Mouse (Mus musculus): ENCODE measurements around the gene Trmt2a. TPM values are rescaled to one million over a fixed set of nuclear protein-coding genes. Genes with fewer than 3 reads are reported as not detected.
A peak's percentile ranks its signal among the peaks of the same experiment; 100 is the strongest.

Gene Trmt2a
- total and polyA plus RNA-seq, 2 experiments from 2014 or later: 67.2 to 82.4 TPM

- ATAC-seq (no peak), DNase-seq (no peak)
- Histone ChIP-seq H3K9ac (no peak overlapping the region), H3K4me1 (ENCODE audit: insufficient read depth) (no peaks in the 10 kb centered on the region), H3K27ac (ENCODE audit: low read depth, low read length) (no peak overlapping the region), H3K9me3 (ENCODE audit: low read length) (no peaks in the 10 kb centered on the region), H3K36me3 (ENCODE audit: insufficient read depth) (peaks cover 48% of the 10 kb centered on the region), H3K27me3 (ENCODE audit: insufficient read depth, low read length) (no peaks in the 10 kb centered on the region), H3K4me3 (ENCODE audit: low read depth, low read length) (no peak overlapping the region), H3K4me2 (ENCODE audit: low read depth) (no peak overlapping the region)
- TF ChIP-seq CTCF (IDR thresholded peaks at IDR 0.05; ENCODE audit: low read depth): peak; percentile 28; the same call in 1 of the 2 replicates
- WGBS: 74% methylated on average over 11 of the region's 11 CpGs
These were observed 27.0 kb upstream of the Trmt2a start for GRCm38 (mm10) chr16:18221543-18221898.

GRCm38 (mm10) chr16:18222188-18222587 lies 26.3 kb upstream of the Trmt2a start:
- Histone ChIP-seq H3K9me3 (ENCODE audit: low read length) (no peaks in the 10 kb centered on the region), H3K4me1 (ENCODE audit: insufficient read depth) (no peaks in the 10 kb centered on the region), H3K4me2 (ENCODE audit: low read depth) (no peak overlapping the region), H3K27me3 (ENCODE audit: insufficient read depth, low read length) (no peaks in the 10 kb centered on the region), H3K4me3 (ENCODE audit: low read depth, low read length) (no peak overlapping the region), H3K9ac (no peak overlapping the region), H3K36me3 (ENCODE audit: insufficient read depth) (peaks cover 55% of the 10 kb centered on the region), H3K27ac (ENCODE audit: low read depth, low read length) (no peak overlapping the region)
- WGBS: 85% methylated on average over 11 of the region's 11 CpGs
- TF ChIP-seq CTCF (IDR thresholded peaks at IDR 0.05; ENCODE audit: low read depth): no peak
- ATAC-seq: no peak
- no peak for DNase-seq

GRCm38 (mm10) chr16:18227187-18227586 lies 21.3 kb upstream of the Trmt2a start:
- H3K9me3 ChIP-seq (ENCODE audit: low read length): no peaks in the 10 kb centered on the region
- no peak overlapping the region for H3K27ac ChIP-seq (ENCODE audit: low read depth, low read length)
- no peak for ATAC-seq
- no peak overlapping the region for H3K9ac ChIP-seq
- H3K27me3 ChIP-seq (ENCODE audit: insufficient read depth, low read length): no peaks in the 10 kb centered on the region
- no peak for DNase-seq
- peaks cover 67% of the 10 kb centered on the region for H3K36me3 ChIP-seq (ENCODE audit: insufficient read depth)
- H3K4me2 ChIP-seq (ENCODE audit: low read depth): no peak overlapping the region
- H3K4me1 ChIP-seq (ENCODE audit: insufficient read depth): no peaks in the 10 kb centered on the region; the same call in 1 of the 2 replicates
- no peak overlapping the region for H3K4me3 ChIP-seq (ENCODE audit: low read depth, low read length)
- WGBS: 90% methylated on average over 13 of the region's 13 CpGs
- no peak for TF ChIP-seq CTCF (IDR thresholded peaks at IDR 0.05; ENCODE audit: low read depth)

GRCm38 (mm10) chr16:18227897-18228422 lies 20.5 kb upstream of the Trmt2a start:
- Histone ChIP-seq H3K4me1 (ENCODE audit: insufficient read depth) (no peaks in the 10 kb centered on the region; the same call in 1 of the 2 replicates), H3K36me3 (ENCODE audit: insufficient read depth) (peaks cover 59% of the 10 kb centered on the region), H3K4me3 (ENCODE audit: low read depth, low read length) (no peak overlapping the region), H3K9ac (no peak overlapping the region), H3K9me3 (ENCODE audit: low read length) (no peaks in the 10 kb centered on the region), H3K4me2 (ENCODE audit: low read depth) (no peak overlapping the region), H3K27me3 (ENCODE audit: insufficient read depth, low read length) (no peaks in the 10 kb centered on the region), H3K27ac (ENCODE audit: low read depth, low read length) (no peak overlapping the region)
- DNase-seq (no peak), ATAC-seq (no peak)
- 93% methylated on average over 20 of the region's 20 CpGs for WGBS
- no peak for TF ChIP-seq CTCF (IDR thresholded peaks at IDR 0.05; ENCODE audit: low read depth)

GRCm38 (mm10) chr16:18228856-18229255 lies 19.6 kb upstream of the Trmt2a start:
- H3K4me1 ChIP-seq (ENCODE audit: insufficient read depth): peaks cover 2% of the 10 kb centered on the region
- no peak overlapping the region for H3K4me2 ChIP-seq (ENCODE audit: low read depth)
- DNase-seq (no peak), ATAC-seq (no peak)
- H3K27ac ChIP-seq (ENCODE audit: low read depth, low read length): no peak overlapping the region
- WGBS: 97% methylated on average over 4 of the region's 4 CpGs
- no peaks in the 10 kb centered on the region for H3K9me3 ChIP-seq (ENCODE audit: low read length)
- H3K36me3 ChIP-seq (ENCODE audit: insufficient read depth): peaks cover 52% of the 10 kb centered on the region
- no peak overlapping the region for H3K9ac ChIP-seq
- no peak for TF ChIP-seq CTCF (IDR thresholded peaks at IDR 0.05; ENCODE audit: low read depth)
- no peaks in the 10 kb centered on the region for H3K27me3 ChIP-seq (ENCODE audit: insufficient read depth, low read length)
- H3K4me3 ChIP-seq (ENCODE audit: low read depth, low read length): no peak overlapping the region

- peaks cover 44% of the 10 kb centered on the region for H3K36me3 ChIP-seq (ENCODE audit: insufficient read depth)
- no peak overlapping the region for H3K4me3 ChIP-seq (ENCODE audit: low read depth, low read length)
- H3K9me3 ChIP-seq (ENCODE audit: low read length): no peaks in the 10 kb centered on the region
- H3K4me2 ChIP-seq (ENCODE audit: low read depth): peak overlapping the region; percentile 10; the same call in 1 of the 2 replicates
- ATAC-seq (peak; percentile 25; the same call in 1 of the 2 replicates), DNase-seq (no peak)
- WGBS: 53% methylated on average over 11 of the region's 11 CpGs
- no peak overlapping the region for H3K27ac ChIP-seq (ENCODE audit: low read depth, low read length)
- H3K27me3 ChIP-seq (ENCODE audit: insufficient read depth, low read length): no peaks in the 10 kb centered on the region
- peaks cover 5% of the 10 kb centered on the region for H3K4me1 ChIP-seq (ENCODE audit: insufficient read depth)
- TF ChIP-seq CTCF (IDR thresholded peaks at IDR 0.05; ENCODE audit: low read depth): no peak
- H3K9ac ChIP-seq: no peak overlapping the region
These were observed 18.9 kb upstream of the Trmt2a start for GRCm38 (mm10) chr16:18229622-18230021.

GRCm38 (mm10) chr16:18230617-18231016 lies 17.9 kb upstream of the Trmt2a start:
- Histone ChIP-seq H3K4me3 (ENCODE audit: low read depth, low read length) (no peak overlapping the region), H3K9me3 (ENCODE audit: low read length) (no peaks in the 10 kb centered on the region), H3K4me1 (ENCODE audit: insufficient read depth) (peaks cover 6% of the 10 kb centered on the region), H3K4me2 (ENCODE audit: low read depth) (no peak overlapping the region), H3K9ac (no peak overlapping the region), H3K27ac (ENCODE audit: low read depth, low read length) (no peak overlapping the region), H3K36me3 (ENCODE audit: insufficient read depth) (peaks cover 34% of the 10 kb centered on the region), H3K27me3 (ENCODE audit: insufficient read depth, low read length) (no peaks in the 10 kb centered on the region)
- TF ChIP-seq CTCF (IDR thresholded peaks at IDR 0.05; ENCODE audit: low read depth): no peak
- DNase-seq (no peak), ATAC-seq (no peak)
- 93% methylated on average over 6 of the region's 6 CpGs for WGBS
